In the genomic region with DNA sequence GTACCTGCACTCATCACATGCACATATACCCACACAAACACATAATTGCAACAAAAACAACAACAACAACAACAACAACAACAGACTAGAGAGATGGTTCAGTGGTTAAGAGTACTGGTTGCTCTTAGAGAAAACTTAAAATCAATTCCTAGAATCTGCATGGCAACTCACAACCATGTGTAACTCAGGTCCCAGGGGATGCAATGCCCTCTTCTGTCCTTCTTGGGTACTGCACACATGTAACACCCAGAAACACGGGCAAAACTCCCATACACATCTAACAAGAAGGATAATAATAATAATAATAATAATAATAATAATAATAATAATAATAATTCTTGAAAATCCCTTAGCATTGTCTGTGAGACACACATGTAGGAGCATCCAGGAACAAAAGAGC, we compare ENCODE assay signal across 9 mouse cellular contexts. TPM values are rescaled to one million over a fixed set of nuclear protein-coding genes. Genes with fewer than 3 reads are reported as not detected.
DNase-seq lines count a peak whose midpoint lies in the region; ATAC-seq and TF ChIP-seq lines count a peak whose summit lies in the region.
"Had no signal": no experiment of that assay in that cellular context is flagged by ENCODE, and none has a peak within 500 bp of the region (broad histone marks: within the 10 kb centered on the region; RNA-seq: fewer than 3 reads in every experiment).

No protein-coding gene starts in this region.

- no peak overlapping the region for H3K4me3 ChIP-seq in intestine, embryonic 14.5 days (ENCODE audit: low read depth, low read length)
- no peak overlapping the region for H3K4me3 ChIP-seq in intestine, embryonic 16.5 days (ENCODE audit: low read length)
- H3K4me3 ChIP-seq in forebrain, postnatal 0 days (ENCODE audit: low read depth, low read length), result no peak overlapping the region
- no peak overlapping the region for H3K4me3 ChIP-seq in midbrain, embryonic 13.5 days (replicated peaks)

- no peak overlapping the region for H3K27ac ChIP-seq in intestine, embryonic 14.5 days (ENCODE audit: low read depth)
- no peak overlapping the region for H3K27ac ChIP-seq in intestine, embryonic 16.5 days (ENCODE audit: low read length)
- no peak overlapping the region for H3K27ac ChIP-seq in forebrain, postnatal 0 days (ENCODE audit: low read depth, low read length)
- H3K27ac ChIP-seq in midbrain, embryonic 13.5 days, result no peak overlapping the region

- H3K9ac ChIP-seq in intestine, embryonic 14.5 days (ENCODE audit: low read length), result no peak overlapping the region
- H3K9ac ChIP-seq in intestine, embryonic 16.5 days (ENCODE audit: low read depth, low read length), result no peak overlapping the region
- no peak overlapping the region for H3K9ac ChIP-seq in forebrain, postnatal 0 days
- no peak overlapping the region for H3K9ac ChIP-seq in midbrain, embryonic 13.5 days (replicated peaks)

- peaks cover 19% of the 10 kb centered on the region; the same call in 1 of the 2 replicates for H3K36me3 ChIP-seq in intestine, embryonic 14.5 days (ENCODE audit: control insufficient read depth, insufficient read depth, low read length)
- H3K36me3 ChIP-seq in intestine, embryonic 16.5 days (ENCODE audit: control insufficient read depth, insufficient read depth, low read length), result no peaks in the 10 kb centered on the region
- H3K36me3 ChIP-seq in forebrain, postnatal 0 days (ENCODE audit: insufficient read depth), result no peaks in the 10 kb centered on the region
- no peaks in the 10 kb centered on the region for H3K36me3 ChIP-seq in midbrain, embryonic 13.5 days

- no peaks in the 10 kb centered on the region for H3K27me3 ChIP-seq in intestine, embryonic 14.5 days (replicated peaks; ENCODE audit: control insufficient read depth, insufficient read depth, low read length)
- H3K27me3 ChIP-seq in intestine, embryonic 16.5 days (replicated peaks; ENCODE audit: control insufficient read depth, insufficient read depth, low read length), result no peaks in the 10 kb centered on the region
- H3K27me3 ChIP-seq in forebrain, postnatal 0 days (ENCODE audit: insufficient read depth, low read length), result no peaks in the 10 kb centered on the region
- H3K27me3 ChIP-seq in midbrain, embryonic 13.5 days, result no peaks in the 10 kb centered on the region

- 38% methylated on average over 1 of the region's 1 CpGs for WGBS in intestine, embryonic 14.5 days
- 7% methylated on average over 1 of the region's 1 CpGs for WGBS in intestine, embryonic 16.5 days
- 17% methylated on average over 1 of the region's 1 CpGs for WGBS in forebrain, postnatal 0 days
- 11% methylated on average over 1 of the region's 1 CpGs for WGBS in midbrain, embryonic 13.5 days

- H3K4me2 ChIP-seq in intestine, embryonic 14.5 days (ENCODE audit: low read length), result no peak overlapping the region
- no peak overlapping the region for H3K4me2 ChIP-seq in intestine, embryonic 16.5 days (ENCODE audit: low read depth, low read length)
- no peak overlapping the region for H3K4me2 ChIP-seq in forebrain, postnatal 0 days (ENCODE audit: low read depth)
- no peak overlapping the region for H3K4me2 ChIP-seq in midbrain, embryonic 13.5 days (replicated peaks)

- no peaks in the 10 kb centered on the region for H3K9me3 ChIP-seq in intestine, embryonic 14.5 days (ENCODE audit: control insufficient read depth, low read length)
- no peaks in the 10 kb centered on the region for H3K9me3 ChIP-seq in intestine, embryonic 16.5 days (ENCODE audit: control insufficient read depth, low read length)
- H3K9me3 ChIP-seq in forebrain, postnatal 0 days (ENCODE audit: low read length), result no peaks in the 10 kb centered on the region
- no peaks in the 10 kb centered on the region for H3K9me3 ChIP-seq in midbrain, embryonic 13.5 days

- H3K4me1 ChIP-seq in intestine, embryonic 14.5 days (replicated peaks; ENCODE audit: control insufficient read depth, insufficient read depth, low read length), result no peaks in the 10 kb centered on the region
- no peaks in the 10 kb centered on the region for H3K4me1 ChIP-seq in intestine, embryonic 16.5 days (ENCODE audit: control insufficient read depth, insufficient read depth, low read length)
- H3K4me1 ChIP-seq in forebrain, postnatal 0 days (ENCODE audit: insufficient read depth), result no peaks in the 10 kb centered on the region
- H3K4me1 ChIP-seq in midbrain, embryonic 13.5 days (replicated peaks), result peaks cover 2% of the 10 kb centered on the region; the same call in 1 of the 2 replicates

- no peak for ATAC-seq in intestine, embryonic 14.5 days (replicated peaks; ENCODE audit: low FRiP score, low TSS enrichment, low read depth)
- ATAC-seq in intestine, embryonic 16.5 days, result no peak
- ATAC-seq in CD4-positive, CD25-positive, alpha-beta regulatory T cell, adult 4 months, result peak; percentile 94
- ATAC-seq in forebrain, postnatal 0 days, result peak; percentile 69
- peak; percentile 48; the same call in 1 of the 2 replicates for ATAC-seq in midbrain, embryonic 13.5 days

- TF ChIP-seq CTCF in forebrain, postnatal 0 days (IDR thresholded peaks at IDR 0.05; ENCODE audit: low read depth), result peak; percentile 83

- peak; percentile 71 for DNase-seq in intestine, embryonic 14.5 days (ENCODE audit: low spot score)
- peak; percentile 61 for DNase-seq in c-Kit-positive CD71-positive TER-119-negative erythroid progenitor cells, embryonic 14.5 days (ENCODE audit: low read depth)
- DNase-seq in forebrain, postnatal 0 days, result peak; percentile 75
- peak; percentile 75 to 79 for DNase-seq in kidney, postnatal 4 days
- peak; percentile 49 to 70 for DNase-seq in thymus, postnatal 10 days (ENCODE audit: low spot score in 2 of 2)

RNA-seq across cellular contexts. Expression of a gene that starts 5.7 kb away (rescaled TPM):
- polyA plus RNA-seq in intestine, embryonic 14.5 days (2014; fragmentation: Nextera tagmentation; extraction: Ambion mirVana), result 70.0 and 89.6 TPM in 2 replicates
- polyA plus RNA-seq in intestine, embryonic 16.5 days (2015; fragmentation: Nextera tagmentation; extraction: Ambion mirVana), result 68.5 and 72.4 TPM in 2 replicates
- polyA plus RNA-seq in CD4-positive, CD25-positive, alpha-beta regulatory T cell, adult 4 months (2017; shearing (Covaris generic)), result 10 to 100 TPM; 91.3 to 93.4 TPM
- total RNA-seq in forebrain, postnatal 0 days (2014; rRNA removed), result 35.3 and 44.5 TPM in 2 replicates
- 47.8 and 52.1 TPM in 2 replicates for polyA plus RNA-seq in forebrain, postnatal 0 days (2015; fragmentation: Nextera tagmentation; extraction: Ambion mirVana)
- 63.7 and 71.9 TPM in 2 replicates for polyA plus RNA-seq in midbrain, embryonic 13.5 days (2015; fragmentation: Nextera tagmentation; extraction: Ambion mirVana)

RNA-seq across cellular contexts. Expression of a gene that starts 23.6 kb away (rescaled TPM):
- 1,357 and 1,367 TPM in 2 replicates for polyA plus RNA-seq in intestine, embryonic 14.5 days (2014; fragmentation: Nextera tagmentation; extraction: Ambion mirVana)
- polyA plus RNA-seq in intestine, embryonic 16.5 days (2015; fragmentation: Nextera tagmentation; extraction: Ambion mirVana), result 1,727 and 1,747 TPM in 2 replicates
- polyA plus RNA-seq in CD4-positive, CD25-positive, alpha-beta regulatory T cell, adult 4 months (2017; shearing (Covaris generic)), result 10 to 100 TPM; 21.8 to 33.3 TPM
- total RNA-seq in forebrain, postnatal 0 days (2014; rRNA removed), result 0.38 and 2.2 TPM in 2 replicates
- polyA plus RNA-seq in forebrain, postnatal 0 days (2015; fragmentation: Nextera tagmentation; extraction: Ambion mirVana), result 1.0 and 1.6 TPM in 2 replicates
- 1.5 and 2.1 TPM in 2 replicates for polyA plus RNA-seq in midbrain, embryonic 13.5 days (2015; fragmentation: Nextera tagmentation; extraction: Ambion mirVana)
- total RNA-seq: layer of hippocampus, postnatal 25 days had no signal

RNA-seq across cellular contexts. Expression of a gene that starts 53.6 kb away (rescaled TPM):
- polyA plus RNA-seq in intestine, embryonic 14.5 days (2014; fragmentation: Nextera tagmentation; extraction: Ambion mirVana), result 35.1 and 40.1 TPM in 2 replicates
- 40.1 and 43.5 TPM in 2 replicates for polyA plus RNA-seq in intestine, embryonic 16.5 days (2015; fragmentation: Nextera tagmentation; extraction: Ambion mirVana)
- 10 to 100 TPM; 18.5 to 20.8 TPM for polyA plus RNA-seq in CD4-positive, CD25-positive, alpha-beta regulatory T cell, adult 4 months (2017; shearing (Covaris generic))
- total RNA-seq in forebrain, postnatal 0 days (2014; rRNA removed), result 23.2 and 27.7 TPM in 2 replicates
- polyA plus RNA-seq in forebrain, postnatal 0 days (2015; fragmentation: Nextera tagmentation; extraction: Ambion mirVana), result 38.0 and 49.4 TPM in 2 replicates
- polyA plus RNA-seq in midbrain, embryonic 13.5 days (2015; fragmentation: Nextera tagmentation; extraction: Ambion mirVana), result 68.1 and 72.4 TPM in 2 replicates

Comparison
In these comparisons a context has a peak if more than half of its experiments do, and no peak if none do; other contexts are left out.
1. ATAC-seq: peak in CD4-positive, CD25-positive, alpha-beta regulatory T cell, adult 4 months (single experiment), forebrain, postnatal 0 days (single experiment) and midbrain, embryonic 13.5 days (single experiment); none in intestine, embryonic 14.5 days (single experiment) and intestine, embryonic 16.5 days (single experiment).
2. RNA of a gene that starts 23.6 kb away (polyA plus RNA-seq): 1,727 to 1,747 TPM in intestine, embryonic 16.5 days and 1,357 to 1,367 TPM in intestine, embryonic 14.5 days; 21.8 to 33.3 TPM in CD4-positive, CD25-positive, alpha-beta regulatory T cell, adult 4 months, 1.5 to 2.1 TPM in midbrain, embryonic 13.5 days and 1.0 to 1.6 TPM in forebrain, postnatal 0 days; every median in the first group is over 10 times any median in the second.
3. Peak in every context shown above with its lines, with median percentiles within 50 percentile points of each other: DNase-seq.